Mouse (Mus musculus): ENCODE measurements around the gene Rexo5.

Gene Rexo5

GRCm38 (mm10) chr7:119793586-119794250, at the start of gene Rexo5, which contains the start of gene Eri2:
Gene Rexo5 (plus strand): TSS chr7:119794006.
Gene Eri2 (minus strand): TSS chr7:119794058.
- peak; percentile 97 for DNase-seq (ENCODE audit: low read depth, low spot score)

GRCm38 (mm10) chr7:119744321-119744720, 49.5 kb upstream of the Rexo5 start:
- peak; percentile 79 for DNase-seq (ENCODE audit: low read depth, low spot score)

- DNase-seq (ENCODE audit: low read depth, low spot score), result no peak
Observed at GRCm38 (mm10) chr7:119745869-119746268, 47.9 kb upstream of the Rexo5 start.

DNA sequence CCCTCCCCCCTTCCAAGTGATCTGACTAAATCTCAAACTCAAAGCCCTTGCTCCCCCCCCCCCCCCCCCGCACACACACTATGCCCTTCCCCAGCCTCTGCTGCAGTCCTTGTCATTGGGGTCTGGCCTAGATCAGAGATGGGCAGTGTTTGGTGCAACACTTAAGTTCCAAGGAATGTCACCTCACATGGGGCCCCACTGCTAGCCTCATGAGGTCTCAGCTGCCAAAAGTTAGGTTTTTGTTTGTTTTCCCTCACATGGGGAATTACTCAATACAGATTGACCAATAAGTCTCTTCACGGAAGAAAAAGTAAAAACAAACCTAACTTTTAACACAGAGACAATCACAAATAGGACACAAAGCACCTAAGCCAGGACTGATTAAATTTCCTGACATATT, 45.0 kb upstream of the Rexo5 start:
- no peak for DNase-seq (ENCODE audit: low read depth, low spot score)

GRCm38 (mm10) chr7:119749942-119750341, 43.9 kb upstream of the Rexo5 start:
- no peak for DNase-seq (ENCODE audit: low read depth, low spot score)

- no peak for DNase-seq (ENCODE audit: low read depth, low spot score)
Observed at GRCm38 (mm10) chr7:119753696-119754095, 40.1 kb upstream of the Rexo5 start.

DNA sequence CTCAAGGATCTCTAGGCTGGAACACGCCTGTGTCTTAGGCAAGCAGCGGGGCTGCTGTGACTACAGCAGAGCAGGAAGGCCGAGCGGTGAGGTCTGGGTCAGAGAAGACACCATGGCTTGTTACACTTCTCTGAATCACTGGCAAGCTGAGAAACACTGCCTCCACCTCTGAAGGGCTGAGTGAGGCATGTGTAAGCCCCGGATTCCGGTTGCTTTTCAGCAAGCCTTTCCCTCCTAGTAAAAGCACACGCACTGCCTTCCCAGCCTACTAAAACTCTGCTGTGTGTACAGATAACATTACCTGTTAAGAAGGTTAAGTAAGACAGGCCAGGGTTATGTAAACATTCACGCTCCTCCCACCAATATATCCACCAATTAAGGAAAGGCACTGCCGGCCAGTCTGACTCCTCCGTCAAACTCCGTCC, 33.3 kb upstream of the Rexo5 start, which contains the start of gene Acsm3:
Acsm3 (plus strand) TSS at position 397 of the 425 bp plus-strand sequence.
- no peak for DNase-seq (ENCODE audit: low read depth, low spot score)

DNA sequence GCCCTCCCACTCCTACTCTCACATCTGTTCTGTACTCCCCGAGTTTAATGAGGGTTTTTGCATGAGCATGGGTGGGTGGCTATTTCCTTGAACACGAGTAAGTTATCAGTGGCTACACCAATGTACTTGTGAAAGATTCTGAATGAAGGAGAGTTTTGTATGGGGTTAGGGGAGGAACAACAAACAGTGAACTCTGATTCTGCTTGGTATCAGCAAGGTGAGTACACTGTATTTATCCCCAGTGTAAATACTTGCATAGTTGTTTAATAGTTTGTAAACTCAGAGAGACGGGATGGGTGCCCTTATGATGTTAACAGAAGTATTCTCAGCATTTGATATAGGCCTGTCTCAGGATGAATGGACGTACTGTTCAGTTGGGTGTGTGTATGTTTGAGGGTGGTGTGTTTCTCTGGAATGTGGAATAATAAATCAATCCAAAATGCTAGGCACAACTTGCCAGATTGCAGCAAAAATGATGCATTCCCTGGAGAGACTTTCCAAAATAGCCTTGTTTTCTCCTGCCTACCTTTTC, 31.6 kb upstream of the Rexo5 start:
- DNase-seq (ENCODE audit: low read depth, low spot score), result no peak

GRCm38 (mm10) chr7:119764377-119764776, 29.4 kb upstream of the Rexo5 start:
- DNase-seq (ENCODE audit: low read depth, low spot score), result no peak

- DNase-seq (ENCODE audit: low read depth, low spot score), result no peak
Observed at GRCm38 (mm10) chr7:119766996-119767395, 26.8 kb upstream of the Rexo5 start.

DNA sequence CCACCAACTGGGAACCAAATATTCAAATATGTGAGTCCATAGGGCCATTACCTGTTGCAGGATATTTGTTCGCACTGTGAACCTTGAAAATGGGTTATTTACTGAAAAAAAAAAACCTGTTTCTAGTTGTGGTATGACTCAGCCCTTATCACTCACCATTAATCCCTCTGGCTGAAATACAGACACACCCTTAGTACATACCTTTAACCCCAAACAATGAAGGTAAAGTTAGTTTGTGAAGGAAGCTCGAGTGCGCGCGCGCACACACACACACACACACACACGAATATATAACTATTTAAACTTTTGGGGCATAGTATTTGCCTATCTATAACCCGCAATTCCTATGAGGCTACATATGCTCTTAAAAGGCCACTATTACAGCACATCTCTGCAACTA, 23.9 kb upstream of the Rexo5 start:
- DNase-seq (ENCODE audit: low read depth, low spot score), result no peak

GRCm38 (mm10) chr7:119783453-119783852, 10.4 kb upstream of the Rexo5 start:
- no peak for DNase-seq (ENCODE audit: low read depth, low spot score)

DNA sequence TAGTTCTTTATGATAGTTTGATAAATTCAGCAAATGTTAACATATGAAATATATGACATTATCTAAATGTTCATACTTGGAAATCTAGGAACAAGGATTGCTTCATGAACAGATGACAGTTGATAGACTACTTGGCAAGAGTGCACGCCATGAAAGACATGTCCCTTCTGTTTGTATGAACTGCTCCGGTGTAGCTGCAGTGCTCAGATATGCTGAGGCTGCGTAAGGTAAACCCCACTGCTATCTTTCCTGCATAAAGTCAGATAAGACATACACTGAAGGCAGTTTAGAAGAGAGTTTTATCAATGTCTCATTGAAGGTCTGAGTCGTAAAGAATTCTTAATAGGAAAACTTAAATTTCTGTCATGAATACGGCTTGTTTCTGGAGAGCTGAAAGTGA, 8.9 kb upstream of the Rexo5 start:
- DNase-seq (ENCODE audit: low read depth, low spot score), result no peak

DNA sequence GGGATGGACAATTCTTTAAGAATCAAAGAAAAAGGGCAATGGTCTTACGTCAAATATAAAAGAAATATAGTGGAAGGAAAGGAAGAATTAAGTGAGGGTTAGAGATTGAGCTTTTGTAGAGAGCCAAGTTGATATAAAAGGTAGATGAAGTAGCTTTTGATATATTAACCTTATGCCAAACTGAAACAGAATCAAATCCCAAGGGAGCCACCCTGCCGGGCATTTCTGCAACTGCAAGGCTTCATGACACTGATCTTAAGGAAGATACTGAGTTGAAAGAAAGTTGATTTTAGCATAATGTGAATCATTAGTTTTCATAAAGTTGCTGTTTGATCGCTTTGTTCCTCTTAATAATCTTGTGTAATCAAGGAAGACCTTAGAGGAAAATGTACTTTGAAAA, 4.8 kb upstream of the Rexo5 start:
- no peak for DNase-seq (ENCODE audit: low read depth, low spot score)

GRCm38 (mm10) chr7:119794251-119794638, 439 bp downstream of the Rexo5 start:
- DNase-seq (ENCODE audit: low read depth, low spot score), result no peak

DNA sequence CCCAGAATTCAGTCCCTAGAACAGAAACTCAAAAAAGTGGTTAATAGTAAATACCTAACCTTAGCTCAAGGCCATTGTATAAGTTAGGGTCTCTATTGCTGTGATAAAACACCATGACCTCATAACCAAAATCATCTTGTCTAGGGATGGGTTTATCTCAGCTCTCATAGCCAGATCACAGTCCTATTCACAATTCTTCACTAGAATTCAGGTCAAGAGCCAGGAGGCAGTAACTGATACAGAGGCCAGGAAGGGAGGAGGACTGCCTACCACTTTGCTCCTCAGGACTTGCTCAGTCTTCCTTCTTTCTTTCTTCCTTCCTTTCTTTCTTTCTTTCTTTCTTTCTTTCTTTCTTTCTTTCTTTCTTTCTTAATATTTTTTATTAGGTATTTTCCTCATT, 1.5 kb downstream of the Rexo5 start:
- DNase-seq (ENCODE audit: low read depth, low spot score), result no peak

DNA sequence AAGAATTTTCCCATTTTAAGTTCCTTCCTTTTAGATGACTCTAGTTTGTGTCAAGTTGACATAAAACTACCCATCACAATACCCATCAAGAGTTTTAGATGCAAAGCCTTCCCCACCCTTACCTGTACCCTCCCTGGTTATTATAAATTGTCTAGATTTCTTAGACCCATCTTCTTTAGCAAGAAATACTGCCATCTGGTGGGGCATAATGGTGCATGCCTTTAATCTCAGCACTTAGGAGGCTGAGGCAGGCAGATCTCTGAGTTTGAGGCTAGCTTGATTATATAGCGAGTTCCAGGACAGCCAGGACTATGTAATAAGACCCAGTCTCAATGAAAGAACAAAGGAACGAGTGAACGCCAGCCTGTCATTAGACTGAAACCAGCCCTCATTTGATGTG, 6.7 kb downstream of the Rexo5 start:
- DNase-seq (ENCODE audit: low read depth, low spot score), result peak; percentile 43

DNA sequence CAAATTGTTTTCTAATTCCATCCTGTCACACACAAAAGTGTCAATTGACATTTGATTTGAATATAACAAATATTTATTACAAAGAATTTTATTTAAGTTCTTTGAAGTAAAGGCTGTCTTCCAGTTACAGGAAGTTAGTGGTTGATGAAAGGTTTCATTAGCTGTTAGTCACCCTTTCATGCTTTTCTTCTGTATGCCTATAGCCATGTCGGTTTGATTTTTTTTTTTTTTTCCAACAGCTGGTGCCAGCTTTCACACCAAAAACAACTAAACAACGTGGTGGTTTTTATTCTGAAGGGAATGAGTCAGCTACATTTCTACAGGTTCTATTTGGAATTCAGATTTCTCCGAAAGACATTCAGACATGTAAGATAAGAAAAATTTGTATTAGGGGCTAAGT, 7.2 kb downstream of the Rexo5 start:
- DNase-seq (ENCODE audit: low read depth, low spot score), result no peak

GRCm38 (mm10) chr7:119807396-119807795, 13.6 kb downstream of the Rexo5 start:
- DNase-seq (ENCODE audit: low read depth, low spot score), result peak; percentile 56

GRCm38 (mm10) chr7:119808723-119809122, 14.9 kb downstream of the Rexo5 start:
- no peak for DNase-seq (ENCODE audit: low read depth, low spot score)

DNA sequence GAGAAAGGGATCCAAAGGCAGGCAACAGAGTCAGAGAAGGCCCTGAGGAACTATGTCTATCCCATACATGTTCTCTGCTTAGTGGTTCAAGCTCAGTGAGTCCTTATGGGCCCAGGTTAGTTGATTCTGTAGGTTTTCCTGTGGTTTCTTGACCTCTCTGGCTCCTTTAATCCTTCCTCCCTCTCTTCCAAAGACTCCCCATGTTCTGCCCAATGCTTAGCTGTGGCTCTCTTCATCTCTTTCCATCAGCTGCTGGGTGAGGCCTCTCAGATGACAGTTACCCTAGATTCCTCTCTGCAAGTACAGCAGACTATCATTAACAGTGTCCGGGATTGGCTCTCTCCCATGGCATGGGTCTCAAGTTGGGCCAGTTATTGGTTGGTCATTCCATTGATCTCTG, 41.6 kb downstream of the Rexo5 start:
- no peak for DNase-seq (ENCODE audit: low read depth, low spot score)

GRCm38 (mm10) chr7:119835996-119836777, 42.4 kb downstream of the Rexo5 start:
- DNase-seq (ENCODE audit: low read depth, low spot score), result no peak

All from ZHBTc4 (cell line).